Mouse (Mus musculus): ENCODE measurements at regions not wholly inside any gene's neighbourhood (a gene's known extent, or its start where the extent isn't known, plus 50 kb on each side); places are given as distances from the start of the nearest gene placed in this dataset.
A peak's percentile ranks its signal among the peaks of the same experiment; 100 is the strongest.

GRCm38 (mm10) chr14:90821309-90821708, 2350.1 kb upstream of the Pcdh20 start:
- WGBS, result 75% methylated on average over 2 of the region's 2 CpGs

GRCm38 (mm10) chr14:90810223-90810622, 2339.0 kb upstream of the Pcdh20 start:
- Histone ChIP-seq H3K4me3 (no peak overlapping the region), H3K27me3 (no peaks in the 10 kb centered on the region), H3K4me2 (replicated peaks) (no peak overlapping the region), H3K36me3 (no peaks in the 10 kb centered on the region), H3K9me3 (no peaks in the 10 kb centered on the region), H3K9ac (replicated peaks) (no peak overlapping the region), H3K4me1 (no peaks in the 10 kb centered on the region), H3K27ac (replicated peaks) (no peak overlapping the region)
- ATAC-seq (replicated peaks), result 0 out of 2 replicates have a peak, but pooled peaks have one; percentile 32

More at GRCm38 (mm10) chr14:90821309-90821708, 2350.1 kb upstream of the Pcdh20 start:
- Histone ChIP-seq H3K4me2 (replicated peaks) (no peak overlapping the region), H3K9me3 (no peaks in the 10 kb centered on the region), H3K9ac (replicated peaks) (no peak overlapping the region), H3K27ac (replicated peaks) (no peak overlapping the region), H3K36me3 (no peaks in the 10 kb centered on the region), H3K4me3 (no peak overlapping the region), H3K4me1 (no peaks in the 10 kb centered on the region), H3K27me3 (no peaks in the 10 kb centered on the region)
- ATAC-seq (replicated peaks), result no peak

DNA sequence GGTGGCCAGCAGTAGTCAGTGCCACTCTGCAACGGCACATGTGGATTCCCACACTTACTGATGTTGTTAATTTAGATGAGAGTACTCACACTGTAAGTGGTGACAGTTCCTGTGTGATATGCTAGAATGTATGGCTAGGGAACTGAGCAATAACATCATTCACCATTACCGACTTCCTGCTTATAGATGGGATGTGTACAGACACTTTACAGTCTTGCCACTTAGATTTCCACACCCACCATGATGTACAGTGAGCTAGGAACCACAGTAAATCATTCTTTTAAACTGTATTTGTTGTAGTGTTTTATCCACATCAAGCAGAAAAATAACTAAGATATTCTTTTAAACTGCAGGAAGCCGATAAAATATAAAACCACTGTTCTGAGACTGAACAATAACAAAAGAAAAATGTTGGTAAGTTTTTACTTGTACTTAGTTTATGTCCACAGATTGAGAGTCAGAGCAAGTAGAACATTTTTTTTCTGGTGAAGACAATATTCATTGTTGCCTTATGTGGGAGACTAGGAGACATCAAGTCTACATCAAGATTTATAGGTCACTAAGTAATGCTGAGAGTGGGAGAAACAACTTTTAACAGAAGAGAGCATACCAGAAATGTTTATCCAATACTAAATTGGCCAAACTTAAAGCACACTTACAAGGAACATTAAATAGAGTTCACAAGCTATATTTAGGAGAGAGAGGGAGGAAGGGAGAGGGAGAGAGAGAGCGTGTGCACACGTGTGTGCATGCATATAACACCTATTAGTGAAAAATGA, 2318.7 kb upstream of the Pcdh20 start:
- H3K4me2 ChIP-seq (replicated peaks), result no peak overlapping the region
- no peak for ATAC-seq (replicated peaks)
- no peak overlapping the region for H3K27ac ChIP-seq (replicated peaks)
- no peaks in the 10 kb centered on the region for H3K27me3 ChIP-seq
- no peaks in the 10 kb centered on the region for H3K36me3 ChIP-seq
- H3K4me1 ChIP-seq, result no peaks in the 10 kb centered on the region
- H3K4me3 ChIP-seq, result no peak overlapping the region
- WGBS, result 92% methylated on average over 5 of the region's 5 CpGs
- no peaks in the 10 kb centered on the region for H3K9me3 ChIP-seq
- no peak overlapping the region for H3K9ac ChIP-seq (replicated peaks)
